Comparison of ENCODE assay signal across 8 mouse cellular contexts in the genomic region with DNA sequence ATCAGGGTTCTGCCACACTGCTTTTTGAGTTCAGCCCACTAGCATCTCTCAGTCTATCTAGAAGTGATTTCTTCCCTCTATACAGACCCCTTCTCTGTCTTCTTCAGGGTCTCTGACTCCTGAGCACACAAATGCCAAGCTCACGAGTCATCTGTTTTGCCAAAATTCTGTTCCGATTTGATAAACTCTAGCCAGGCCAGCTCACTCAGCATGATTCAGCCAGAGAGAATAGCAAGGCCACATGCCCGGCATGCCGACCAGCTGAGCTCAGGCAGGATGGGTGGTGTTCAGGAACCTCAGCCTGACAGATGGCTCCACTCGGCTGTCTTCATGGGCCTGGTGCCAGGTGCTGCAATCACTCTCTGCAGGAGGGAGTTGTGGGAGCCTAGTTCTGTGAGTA.
DNase-seq lines count a peak whose midpoint lies in the region; ATAC-seq and TF ChIP-seq lines count a peak whose summit lies in the region.
"Had no signal": no experiment of that assay in that cellular context is flagged by ENCODE, and none has a peak within 500 bp of the region (broad histone marks: within the 10 kb centered on the region; RNA-seq: fewer than 3 reads in every experiment).

No protein-coding gene starts in this region.

- 15% methylated on average over 5 of the region's 5 CpGs for WGBS in intestine, embryonic 15.5 days
- whole genome bisulfite sequencing in stomach, postnatal 0 days: 17% methylated on average over 5 of the region's 5 CpGs

- DNase-seq in adrenal gland, postnatal 10 days: peak; percentile 93
- peak; percentile 82 for DNase-seq in gastrocnemius, postnatal 25 days
- peak; percentile 71 to 86 for DNase-seq in left cerebral cortex, adult 2 months (ENCODE audit: extremely low spot score in 1 of 2, low spot score in 2 of 2)
- DNase-seq in stomach, postnatal 0 days (ENCODE audit: low spot score): peak; percentile 71

- no peaks in the 10 kb centered on the region for H3K9me3 ChIP-seq in intestine, embryonic 15.5 days
- no peaks in the 10 kb centered on the region for H3K9me3 ChIP-seq in stomach, postnatal 0 days (ENCODE audit: control insufficient read depth, low read length)
- H3K9me3 ChIP-seq: embryonic facial prominence, embryonic 13.5 days had no signal

- no peak overlapping the region for H3K27ac ChIP-seq in intestine, embryonic 15.5 days
- peak overlapping the region; percentile 26; the same call in 1 of the 2 replicates for H3K27ac ChIP-seq in left cerebral cortex, adult 2 months
- H3K27ac ChIP-seq in stomach, postnatal 0 days (replicated peaks): no peak overlapping the region
- H3K27ac ChIP-seq: embryonic facial prominence, embryonic 13.5 days had no signal

- no peak overlapping the region for H3K4me2 ChIP-seq in intestine, embryonic 15.5 days (replicated peaks)
- H3K4me2 ChIP-seq in stomach, postnatal 0 days (replicated peaks; ENCODE audit: low read depth): no peak overlapping the region
- H3K4me2 ChIP-seq: embryonic facial prominence, embryonic 13.5 days had no signal

- H3K4me1 ChIP-seq in intestine, embryonic 15.5 days (replicated peaks): peaks cover 11% of the 10 kb centered on the region
- H3K4me1 ChIP-seq in stomach, postnatal 0 days (replicated peaks; ENCODE audit: control insufficient read depth, insufficient read depth): no peaks in the 10 kb centered on the region

- no peak overlapping the region for H3K9ac ChIP-seq in intestine, embryonic 15.5 days
- no peak overlapping the region for H3K9ac ChIP-seq in stomach, postnatal 0 days (ENCODE audit: low read length)
- H3K9ac ChIP-seq: embryonic facial prominence, embryonic 13.5 days had no signal

- no peaks in the 10 kb centered on the region for H3K36me3 ChIP-seq in intestine, embryonic 15.5 days
- H3K36me3 ChIP-seq in stomach, postnatal 0 days (ENCODE audit: control insufficient read depth, insufficient read depth, low read length): no peaks in the 10 kb centered on the region
- H3K36me3 ChIP-seq: embryonic facial prominence, embryonic 13.5 days had no signal

- TF ChIP-seq EP300 in stomach, postnatal 0 days (optimal IDR thresholded peaks at IDR 0.05): no peak

- ATAC-seq in common myeloid progenitor, adult 5-6 weeks (replicated peaks; ENCODE audit: low read depth, poor library complexity, severe bottlenecking): peak; percentile 85
- ATAC-seq in intestine, embryonic 15.5 days: peak; percentile 89
- ATAC-seq in monocyte, adult 5-6 weeks (replicated peaks; ENCODE audit: insufficient number of reproducible peaks, low FRiP score, low TSS enrichment, poor library complexity, severe bottlenecking): 0 out of 2 replicates have a peak, but pooled peaks have one; percentile 27
- ATAC-seq in stomach, postnatal 0 days (ENCODE audit: low FRiP score, low TSS enrichment): peak; percentile 92

- intact Hi-C loops in left cerebral cortex, adult 2 months (cut with DNase I): loop anchor here (1.0 to 5.0 kb wide), 3 partner anchors 43 to 99 kb away; a partner anchor contains a TSS

- no peaks in the 10 kb centered on the region for H3K27me3 ChIP-seq in intestine, embryonic 15.5 days (replicated peaks)
- no peaks in the 10 kb centered on the region for H3K27me3 ChIP-seq in stomach, postnatal 0 days (ENCODE audit: control insufficient read depth, insufficient read depth, low read length)
- H3K27me3 ChIP-seq: embryonic facial prominence, embryonic 13.5 days had no signal

- no peak overlapping the region for H3K4me3 ChIP-seq in intestine, embryonic 15.5 days (replicated peaks)
- no peak overlapping the region for H3K4me3 ChIP-seq in left cerebral cortex, adult 2 months
- no peak overlapping the region for H3K4me3 ChIP-seq in stomach, postnatal 0 days (ENCODE audit: low read depth, low read length)
- H3K4me3 ChIP-seq: embryonic facial prominence, embryonic 13.5 days had no signal

- TF ChIP-seq CTCF in left cerebral cortex, adult 2 months (IDR thresholded peaks at IDR 0.05): no peak
- TF ChIP-seq CTCF in stomach, postnatal 0 days (IDR thresholded peaks at IDR 0.05; ENCODE audit: low read depth): no peak

Comparison
In these comparisons a context has a peak if more than half of its experiments do, and no peak if none do; other contexts are left out.
1. ATAC-seq: peak in every context shown above with its lines; median percentile 92 in stomach, postnatal 0 days; 89 in intestine, embryonic 15.5 days; 85 in common myeloid progenitor, adult 5-6 weeks; 27 in monocyte, adult 5-6 weeks.